Mouse (Mus musculus): ENCODE data around the gene Cdkl3. TPM values are rescaled to one million over a fixed set of nuclear protein-coding genes. Genes with fewer than 3 reads are reported as not detected.
A peak's percentile ranks its signal among the peaks of the same experiment; 100 is the strongest.

Cdkl3 gene
- 10 to 100 TPM in 8 of 26 experiments, 1 to 10 TPM in 18; 1.3 to 16.1 (median 9.3) TPM for total RNA-seq (2018; cell fraction: chromatin; rRNA removed)
- total RNA-seq (2018; cell fraction: cytosol; rRNA removed), result 1 to 10 TPM; 1.2 to 4.1 (median 2.2) TPM
- 1 to 10 TPM; 1.3 to 9.4 (median 4.2) TPM for total RNA-seq (2018; cell fraction: nucleus; rRNA removed)
- 1.2 to 3.9 TPM (median 2.0 TPM) in 3 replicates for polyA plus RNA-seq (2018)

- peak within 1 kb of the TSS; percentile 85 for H3K27ac ChIP-seq
- peaks cover 13% of the 10 kb centered on the region for H3K79me2 ChIP-seq (ENCODE audit: inconsistent target)
- WGBS (ENCODE audit: missing documents), result under 1% methylated on average over 35 of the region's 51 CpGs
These were observed at the start of gene Cdkl3 for GRCm38 (mm10) chr11:52003772-52004528. Gene Cdkl3, plus strand, starts transcription at chr11:52004221.

GRCm38 (mm10) chr11:51956112-51956511, 47.9 kb upstream of the Cdkl3 start:
- WGBS (ENCODE audit: missing documents), result 94% methylated on average over 9 of the region's 9 CpGs

More at GRCm38 (mm10) chr11:52003772-52004528, at the start of gene Cdkl3:
- H3K4me3 ChIP-seq (ENCODE audit: inconsistent target), result peak within 1 kb of the TSS; percentile 81
- H3K36me3 ChIP-seq (ENCODE audit: inconsistent target), result no peaks in the 10 kb centered on the region

GRCm38 (mm10) chr11:51957760-51958159, 46.3 kb upstream of the Cdkl3 start:
- 94% methylated on average over 4 of the region's 4 CpGs for WGBS (ENCODE audit: missing documents)
- H3K36me3 ChIP-seq (ENCODE audit: inconsistent target), result no peaks in the 10 kb centered on the region
- H3K27ac ChIP-seq, result no peak overlapping the region
- no peaks in the 10 kb centered on the region for H3K79me2 ChIP-seq (ENCODE audit: inconsistent target)
- H3K4me3 ChIP-seq (ENCODE audit: inconsistent target), result no peak overlapping the region

More at GRCm38 (mm10) chr11:51956112-51956511, 47.9 kb upstream of the Cdkl3 start:
- H3K27ac ChIP-seq, result no peak overlapping the region
- H3K36me3 ChIP-seq (ENCODE audit: inconsistent target), result no peaks in the 10 kb centered on the region
- H3K4me3 ChIP-seq (ENCODE audit: inconsistent target), result no peak overlapping the region
- no peaks in the 10 kb centered on the region for H3K79me2 ChIP-seq (ENCODE audit: inconsistent target)

- Histone ChIP-seq H3K4me3 (ENCODE audit: inconsistent target) (no peak overlapping the region), H3K79me2 (ENCODE audit: inconsistent target) (no peaks in the 10 kb centered on the region), H3K36me3 (ENCODE audit: inconsistent target) (no peaks in the 10 kb centered on the region), H3K27ac (no peak overlapping the region)
- 91% methylated on average over 5 of the region's 5 CpGs for WGBS (ENCODE audit: missing documents)
These were observed 44.5 kb upstream of the Cdkl3 start for GRCm38 (mm10) chr11:51959511-51959910.

- WGBS (ENCODE audit: missing documents), result 95% methylated on average over 4 of the region's 4 CpGs
- H3K79me2 ChIP-seq (ENCODE audit: inconsistent target), result no peaks in the 10 kb centered on the region
- H3K4me3 ChIP-seq (ENCODE audit: inconsistent target), result no peak overlapping the region
- no peak overlapping the region for H3K27ac ChIP-seq
- no peaks in the 10 kb centered on the region for H3K36me3 ChIP-seq (ENCODE audit: inconsistent target)
These were observed 44.0 kb upstream of the Cdkl3 start for GRCm38 (mm10) chr11:51960061-51960460.

GRCm38 (mm10) chr11:51960967-51961471, 43.0 kb upstream of the Cdkl3 start:
- H3K36me3 ChIP-seq (ENCODE audit: inconsistent target), result no peaks in the 10 kb centered on the region
- no peaks in the 10 kb centered on the region for H3K79me2 ChIP-seq (ENCODE audit: inconsistent target)
- WGBS (ENCODE audit: missing documents), result 72% methylated on average over 11 of the region's 11 CpGs
- no peak overlapping the region for H3K4me3 ChIP-seq (ENCODE audit: inconsistent target)
- no peak overlapping the region for H3K27ac ChIP-seq

GRCm38 (mm10) chr11:51961761-51962160, 42.3 kb upstream of the Cdkl3 start:
- H3K4me3 ChIP-seq (ENCODE audit: inconsistent target), result no peak overlapping the region
- 79% methylated on average over 7 of the region's 8 CpGs for WGBS (ENCODE audit: missing documents)
- no peaks in the 10 kb centered on the region for H3K36me3 ChIP-seq (ENCODE audit: inconsistent target)
- no peak overlapping the region for H3K27ac ChIP-seq
- H3K79me2 ChIP-seq (ENCODE audit: inconsistent target), result no peaks in the 10 kb centered on the region

- H3K79me2 ChIP-seq (ENCODE audit: inconsistent target), result no peaks in the 10 kb centered on the region
- no peak overlapping the region for H3K4me3 ChIP-seq (ENCODE audit: inconsistent target)
- H3K27ac ChIP-seq, result no peak overlapping the region
- WGBS (ENCODE audit: missing documents), result 95% methylated on average over 7 of the region's 7 CpGs
- no peaks in the 10 kb centered on the region for H3K36me3 ChIP-seq (ENCODE audit: inconsistent target)
These were observed 41.7 kb upstream of the Cdkl3 start for GRCm38 (mm10) chr11:51962277-51962676.

GRCm38 (mm10) chr11:51966651-51967050, 37.4 kb upstream of the Cdkl3 start:
- no peak overlapping the region for H3K4me3 ChIP-seq (ENCODE audit: inconsistent target)
- no peak overlapping the region for H3K27ac ChIP-seq
- H3K79me2 ChIP-seq (ENCODE audit: inconsistent target), result peaks cover 27% of the 10 kb centered on the region
- 96% methylated on average over 5 of the region's 5 CpGs for WGBS (ENCODE audit: missing documents)
- H3K36me3 ChIP-seq (ENCODE audit: inconsistent target), result peaks cover 17% of the 10 kb centered on the region

GRCm38 (mm10) chr11:51967443-51968401, 36.3 kb upstream of the Cdkl3 start, which contains the start of gene Cdkn2aipnl:
Gene Cdkn2aipnl, plus strand, starts transcription at chr11:51967661.
- Histone ChIP-seq H3K79me2 (ENCODE audit: inconsistent target) (peaks cover 27% of the 10 kb centered on the region), H3K27ac (peak within 1 kb of the TSS; percentile 58), H3K4me3 (ENCODE audit: inconsistent target) (peak within 1 kb of the TSS; percentile 66), H3K36me3 (ENCODE audit: inconsistent target) (peaks cover 27% of the 10 kb centered on the region)
- WGBS (ENCODE audit: missing documents), result under 1% methylated on average over 62 of the region's 63 CpGs

- no peak overlapping the region for H3K27ac ChIP-seq
- peaks cover 27% of the 10 kb centered on the region for H3K79me2 ChIP-seq (ENCODE audit: inconsistent target)
- peaks cover 38% of the 10 kb centered on the region for H3K36me3 ChIP-seq (ENCODE audit: inconsistent target)
- no peak overlapping the region for H3K4me3 ChIP-seq (ENCODE audit: inconsistent target)
- 84% methylated on average over 6 of the region's 9 CpGs for WGBS (ENCODE audit: missing documents)
These were observed 35.1 kb upstream of the Cdkl3 start for GRCm38 (mm10) chr11:51968896-51969295.

GRCm38 (mm10) chr11:51969511-51969910, 34.5 kb upstream of the Cdkl3 start:
- H3K27ac ChIP-seq, result no peak overlapping the region

GRCm38 (mm10) chr11:51971644-51972043, 32.4 kb upstream of the Cdkl3 start:
- 94% methylated on average over 6 of the region's 6 CpGs for WGBS (ENCODE audit: missing documents)
- H3K27ac ChIP-seq, result no peak overlapping the region
- H3K4me3 ChIP-seq (ENCODE audit: inconsistent target), result no peak overlapping the region
- H3K36me3 ChIP-seq (ENCODE audit: inconsistent target), result peaks cover 45% of the 10 kb centered on the region
- peaks cover 27% of the 10 kb centered on the region for H3K79me2 ChIP-seq (ENCODE audit: inconsistent target)

More at GRCm38 (mm10) chr11:51969511-51969910, 34.5 kb upstream of the Cdkl3 start:
- Histone ChIP-seq H3K79me2 (ENCODE audit: inconsistent target) (peaks cover 27% of the 10 kb centered on the region), H3K4me3 (ENCODE audit: inconsistent target) (no peak overlapping the region), H3K36me3 (ENCODE audit: inconsistent target) (peaks cover 38% of the 10 kb centered on the region)
- 96% methylated on average over 2 of the region's 2 CpGs for WGBS (ENCODE audit: missing documents)

- peak overlapping the region; percentile 97 for H3K4me3 ChIP-seq (ENCODE audit: inconsistent target)
- H3K27ac ChIP-seq, result peak overlapping the region; percentile 89
- WGBS (ENCODE audit: missing documents), result under 1% methylated on average over 27 of the region's 29 CpGs
- peaks cover 33% of the 10 kb centered on the region for H3K36me3 ChIP-seq (ENCODE audit: inconsistent target)
- H3K79me2 ChIP-seq (ENCODE audit: inconsistent target), result peaks cover 55% of the 10 kb centered on the region
These were observed 4.3 kb upstream of the Cdkl3 start for GRCm38 (mm10) chr11:51999611-52000289.

Measured in macrophage (primary cell).